Mouse (Mus musculus) hindbrain, embryonic 11.5 days (tissue): ENCODE data around the gene Serpina11. TPM values are rescaled to one million over a fixed set of nuclear protein-coding genes. Genes with fewer than 3 reads are reported as not detected.

Experiments used
- ATAC-seq: fragments of 200-750 bp; cut with Nextera tagmentation; 2 replicates; pipeline ENCODE4 v1.8.0; 2017; ENCODE audit warnings: mild to moderate bottlenecking, moderate TSS enrichment, moderate library complexity; ENCODE audit not compliant: low FRiP score
- DNase-seq: peaks from one replicate; pipeline ENCODE4 v3.0.0-alpha.2; 2015; ENCODE audit warnings: low spot score
- H3K27ac ChIP-seq: fragments of 300-500 bp; sonication (generic); 2 replicates; pipeline ENCODE4 v1.5.1; 2014; ENCODE audit warnings: mild to moderate bottlenecking, low read depth, low read length
- H3K27me3 ChIP-seq: fragments of 300-500 bp; sonication (generic); 2 replicates; pipeline ENCODE4 v1.6.1; 2014; ENCODE audit warnings: mild to moderate bottlenecking, low read length, moderate library complexity, mixed read lengths; ENCODE audit not compliant: control insufficient read depth, insufficient read depth
- H3K36me3 ChIP-seq: fragments of 300-500 bp; sonication (generic); 2 replicates; pipeline ENCODE4 v1.6.1; 2014; ENCODE audit warnings: mild to moderate bottlenecking, low read length, moderate library complexity, mixed read lengths; ENCODE audit not compliant: control insufficient read depth, insufficient read depth
- H3K4me1 ChIP-seq: fragments of 300-500 bp; sonication (generic); replicated peaks from 2 replicates; pipeline ENCODE4 v1.6.1; 2014; ENCODE audit warnings: low read length, mixed read lengths; ENCODE audit not compliant: control insufficient read depth, insufficient read depth
- H3K4me2 ChIP-seq: fragments of 300-500 bp; sonication (generic); replicated peaks from 2 replicates; pipeline ENCODE4 v1.6.1; 2014; ENCODE audit warnings: mild to moderate bottlenecking, low read depth, low read length
- H3K4me3 ChIP-seq: fragments of 300-500 bp; sonication (generic); 2 replicates; pipeline ENCODE4 v1.5.1; 2014; ENCODE audit warnings: low read depth, low read length
- H3K9ac ChIP-seq: fragments of 300-500 bp; sonication (generic); 2 replicates; pipeline ENCODE4 v1.6.1; 2014; ENCODE audit warnings: low read depth, low read length
- H3K9me3 ChIP-seq: fragments of 300-500 bp; sonication (generic); 2 replicates; pipeline ENCODE4 v1.6.1; 2016; ENCODE audit warnings: low read length; ENCODE audit not compliant: control insufficient read depth
- WGBS: fragments of 180-500 bp; shearing (Covaris S2); extraction: QIAGEN DNeasy Blood & Tissue Kit; methylation state at CpG from one replicate; pipeline ENCODE4 v1.1.7; 2014; 5-methylcytosine and 5-hydroxymethylcytosine counted together
- polyA plus RNA-seq: library from polyadenylated mRNA; unstranded; fragments of >200 nt; fragmentation: Nextera tagmentation; extraction: Ambion mirVana; gene quantifications from 2 replicates; pipeline ENCODE4 v1.2.1, GENCODE M21; 2014

Serpina11 gene
- polyA plus RNA-seq, 1 experiment from 2014 or later = not detected

DNA sequence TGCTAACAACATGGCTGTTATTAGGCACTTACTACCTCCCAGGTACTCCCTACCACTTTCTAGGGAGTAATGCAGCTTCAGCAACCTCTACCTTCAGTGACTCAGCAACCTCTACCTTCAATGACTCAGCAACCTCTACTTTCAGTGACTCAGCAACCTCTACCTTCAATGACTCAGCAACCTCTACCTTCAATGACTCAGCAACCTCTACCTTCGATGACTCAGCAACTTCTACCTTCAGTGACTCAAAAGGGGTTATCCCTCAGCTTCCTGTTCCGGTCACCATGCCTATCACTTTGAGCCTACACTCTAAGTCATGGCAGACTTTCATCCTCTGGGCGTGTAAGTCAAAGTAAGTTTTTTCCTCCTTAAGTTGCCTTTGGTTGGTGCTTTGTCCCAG, 10.8 kb upstream of the Serpina11 start:
- 92% methylated on average over 3 of the region's 3 CpGs for WGBS
- Histone ChIP-seq H3K4me3 (no peak overlapping the region), H3K4me2 (no peak overlapping the region), H3K4me1 (no peaks in the 10 kb centered on the region), H3K9ac (no peak overlapping the region), H3K27ac (no peak overlapping the region), H3K9me3 (no peaks in the 10 kb centered on the region), H3K27me3 (no peaks in the 10 kb centered on the region), H3K36me3 (no peaks in the 10 kb centered on the region)
- no peak for ATAC-seq
- no peak for DNase-seq

DNA sequence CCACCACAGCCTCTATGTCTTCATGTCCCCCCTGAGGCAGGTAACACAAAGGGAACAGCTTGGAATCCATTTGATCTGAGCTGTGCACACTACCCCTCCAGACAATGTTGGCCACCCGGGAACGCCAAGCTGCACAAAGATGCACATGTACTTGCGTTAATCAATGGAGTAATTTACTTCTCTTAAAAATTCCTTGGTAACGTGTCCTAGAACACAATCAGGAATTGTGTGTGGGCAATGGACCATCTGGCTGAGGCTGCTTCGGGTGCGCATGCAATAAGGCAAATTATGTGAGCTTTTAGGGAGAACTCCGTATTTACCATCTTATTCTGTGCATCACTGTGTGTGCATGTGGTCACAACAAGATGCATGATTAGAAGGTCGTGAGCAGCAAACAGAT, 9.9 kb upstream of the Serpina11 start:
- H3K9ac ChIP-seq = no peak overlapping the region
- WGBS = 80% methylated on average over 8 of the region's 8 CpGs
- no peak overlapping the region for H3K4me2 ChIP-seq

DNA sequence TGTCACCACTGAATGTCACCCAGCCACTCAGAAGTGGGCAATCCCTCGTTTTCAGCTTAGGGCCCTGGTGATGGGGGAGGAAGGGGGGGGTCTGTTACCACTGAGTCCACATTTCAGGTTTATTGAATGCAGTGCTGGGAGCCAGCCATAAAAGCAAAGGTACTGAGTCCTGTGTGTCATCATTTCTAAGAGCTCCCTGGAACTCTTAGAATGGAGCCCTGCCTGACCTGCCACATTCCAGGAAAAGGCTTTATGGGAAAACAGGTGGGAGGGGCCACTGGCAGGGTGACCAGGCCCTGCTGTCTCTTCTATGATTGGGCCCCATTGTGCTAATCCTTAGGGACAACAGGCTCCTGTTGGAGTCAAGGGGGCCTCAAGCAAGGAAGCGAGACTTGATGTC, 6.8 kb upstream of the Serpina11 start:
- Histone ChIP-seq H3K9me3 (no peaks in the 10 kb centered on the region), H3K36me3 (no peaks in the 10 kb centered on the region), H3K27me3 (no peaks in the 10 kb centered on the region), H3K9ac (no peak overlapping the region), H3K4me3 (no peak overlapping the region), H3K4me2 (no peak overlapping the region), H3K27ac (no peak overlapping the region), H3K4me1 (no peaks in the 10 kb centered on the region)
- 75% methylated on average over 2 of the region's 2 CpGs for whole genome bisulfite sequencing
- ATAC-seq = no peak
- no peak for DNase-seq

More for the DNA sequence above, 9.9 kb upstream of the Serpina11 start:
- ATAC-seq (no peak), DNase-seq (no peak)
- no peak overlapping the region for H3K4me3 ChIP-seq
- H3K27ac ChIP-seq = no peak overlapping the region
- no peaks in the 10 kb centered on the region for H3K4me1 ChIP-seq
- no peaks in the 10 kb centered on the region for H3K27me3 ChIP-seq
- H3K36me3 ChIP-seq = no peaks in the 10 kb centered on the region
- no peaks in the 10 kb centered on the region for H3K9me3 ChIP-seq

GRCm38 (mm10) chr12:103995292-103996072, 5.7 kb upstream of the Serpina11 start:
- H3K4me1 ChIP-seq = no peaks in the 10 kb centered on the region
- H3K27ac ChIP-seq = no peak overlapping the region
- 41% methylated on average over 5 of the region's 5 CpGs for WGBS
- no peak overlapping the region for H3K4me3 ChIP-seq
- no peaks in the 10 kb centered on the region for H3K27me3 ChIP-seq
- DNase-seq = peak; percentile 82
- H3K36me3 ChIP-seq = no peaks in the 10 kb centered on the region
- peak; percentile 47; the same call in 1 of the 2 replicates for ATAC-seq
- H3K9me3 ChIP-seq = no peaks in the 10 kb centered on the region
- no peak overlapping the region for H3K9ac ChIP-seq
- H3K4me2 ChIP-seq = no peak overlapping the region

GRCm38 (mm10) chr12:103992945-103993344, 3.2 kb upstream of the Serpina11 start:
- H3K36me3 ChIP-seq = no peaks in the 10 kb centered on the region
- ATAC-seq = no peak
- H3K4me3 ChIP-seq = no peak overlapping the region
- no peaks in the 10 kb centered on the region for H3K27me3 ChIP-seq
- no peak for DNase-seq
- no peak overlapping the region for H3K9ac ChIP-seq
- no peak overlapping the region for H3K4me2 ChIP-seq
- WGBS = 80% methylated on average over 7 of the region's 7 CpGs
- H3K27ac ChIP-seq = no peak overlapping the region
- H3K4me1 ChIP-seq = no peaks in the 10 kb centered on the region
- H3K9me3 ChIP-seq = no peaks in the 10 kb centered on the region

GRCm38 (mm10) chr12:103989514-103989767, 316 bp downstream of the Serpina11 start:
- Histone ChIP-seq H3K36me3 (no peaks in the 10 kb centered on the region), H3K9ac (no peak overlapping the region), H3K27ac (no peak overlapping the region), H3K27me3 (no peaks in the 10 kb centered on the region), H3K4me3 (no peak overlapping the region), H3K4me1 (no peaks in the 10 kb centered on the region), H3K9me3 (no peaks in the 10 kb centered on the region), H3K4me2 (no peak overlapping the region)
- WGBS = 59% methylated on average over 2 of the region's 2 CpGs
- ATAC-seq (no peak), DNase-seq (no peak)

DNA sequence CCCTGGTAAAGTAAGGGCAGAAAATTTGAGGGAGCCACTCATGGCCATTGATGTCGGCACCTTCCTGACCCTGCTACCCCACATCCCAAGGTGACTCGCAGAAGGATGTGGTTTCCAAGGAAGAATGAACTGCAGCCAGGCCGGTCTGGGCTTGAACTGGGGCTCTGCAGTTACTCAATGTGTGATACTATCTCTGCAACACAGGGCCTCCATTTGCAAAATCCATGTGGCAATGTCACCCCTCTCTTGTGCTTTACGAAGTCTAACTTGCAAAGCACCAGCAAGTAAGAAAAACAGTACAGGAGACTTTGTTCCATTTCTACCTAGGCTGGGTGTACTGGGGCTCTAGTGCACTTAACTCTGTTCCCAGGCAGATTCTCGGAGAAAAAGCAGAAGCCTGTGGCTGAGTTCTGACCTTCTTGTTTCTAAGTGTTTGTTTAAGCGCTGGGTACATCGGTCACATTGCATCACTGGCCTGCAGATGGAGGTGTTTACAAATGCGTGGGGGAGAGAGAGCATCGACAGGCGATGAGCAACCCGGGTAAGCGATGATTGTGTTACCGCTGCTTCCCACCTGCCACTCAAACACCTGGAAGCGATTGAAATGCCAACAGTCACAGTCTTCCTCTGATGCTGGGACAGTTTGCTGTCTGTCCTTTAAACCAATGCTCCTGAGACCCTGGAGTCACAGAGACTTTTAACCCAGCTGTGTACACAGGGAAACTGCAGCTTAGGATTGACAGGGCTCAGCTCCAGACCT, 823 bp downstream of the Serpina11 start:
- no peaks in the 10 kb centered on the region for H3K36me3 ChIP-seq
- no peak overlapping the region for H3K9ac ChIP-seq
- H3K27ac ChIP-seq = no peak overlapping the region
- ATAC-seq (no peak), DNase-seq (no peak)
- no peaks in the 10 kb centered on the region for H3K27me3 ChIP-seq
- H3K9me3 ChIP-seq = no peaks in the 10 kb centered on the region
- 61% methylated on average over 14 of the region's 14 CpGs for WGBS
- H3K4me1 ChIP-seq = no peaks in the 10 kb centered on the region
- no peak overlapping the region for H3K4me2 ChIP-seq
- no peak overlapping the region for H3K4me3 ChIP-seq

GRCm38 (mm10) chr12:103985868-103986267, 3.9 kb downstream of the Serpina11 start:
- WGBS = 70% methylated on average over 5 of the region's 5 CpGs
- H3K4me2 ChIP-seq = no peak overlapping the region
- no peak for ATAC-seq

GRCm38 (mm10) chr12:103984935-103985334, 4.8 kb downstream of the Serpina11 start:
- Histone ChIP-seq H3K36me3 (no peaks in the 10 kb centered on the region), H3K4me2 (no peak overlapping the region), H3K9ac (no peak overlapping the region), H3K4me1 (no peaks in the 10 kb centered on the region), H3K9me3 (no peaks in the 10 kb centered on the region), H3K27me3 (no peaks in the 10 kb centered on the region), H3K27ac (no peak overlapping the region), H3K4me3 (no peak overlapping the region)
- DNase-seq (peak; percentile 65), ATAC-seq (no peak)
- WGBS = 63% methylated on average over 4 of the region's 4 CpGs

More at GRCm38 (mm10) chr12:103985868-103986267, 3.9 kb downstream of the Serpina11 start:
- no peak overlapping the region for H3K27ac ChIP-seq
- H3K36me3 ChIP-seq = no peaks in the 10 kb centered on the region
- no peaks in the 10 kb centered on the region for H3K9me3 ChIP-seq
- no peaks in the 10 kb centered on the region for H3K27me3 ChIP-seq
- DNase-seq = no peak
- no peak overlapping the region for H3K4me3 ChIP-seq
- no peaks in the 10 kb centered on the region for H3K4me1 ChIP-seq
- H3K9ac ChIP-seq = no peak overlapping the region
